Mouse (Mus musculus): ENCODE measurements around the gene Ces3a. TPM values are rescaled to one million over a fixed set of nuclear protein-coding genes. Genes with fewer than 3 reads are reported as not detected.
"Not testable (repeated sequence)": the region's sequence is repeated elsewhere in the genome, so short reads cannot be mapped to it uniquely, and the experiment has no call there.

The Ces3a gene
- polyA plus RNA-seq, 1 experiment from 2014 or later, result not detected

DNA sequence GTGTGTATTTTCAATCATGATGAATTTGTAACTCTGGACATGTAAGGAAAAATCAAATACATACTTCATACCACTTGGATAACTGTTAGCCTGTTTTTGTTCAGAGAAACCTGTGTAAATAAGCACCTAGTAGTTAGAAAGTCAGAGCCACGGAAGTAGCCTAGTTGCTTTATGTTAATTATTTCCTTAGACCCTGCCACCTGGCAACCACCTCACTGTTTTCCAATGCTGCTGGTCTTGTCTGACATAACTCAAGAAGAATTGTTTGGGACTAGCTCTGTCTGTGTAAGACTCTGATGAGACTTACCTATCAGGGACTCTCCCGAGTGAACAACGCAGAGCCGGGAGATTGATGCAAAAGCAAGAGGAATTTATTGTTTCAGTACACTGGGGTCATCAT is 28.2 kb downstream of the Ces3a start:
- Histone ChIP-seq H3K9ac (no peak overlapping the region), H3K9me3 (ENCODE audit: low read depth, low read length) (no peaks in the 10 kb centered on the region), H3K4me1 (ENCODE audit: insufficient read depth) (no peaks in the 10 kb centered on the region), H3K27me3 (ENCODE audit: insufficient read depth, low read length) (no peaks in the 10 kb centered on the region), H3K4me2 (no peak overlapping the region), H3K4me3 (ENCODE audit: low read depth, low read length) (no peak overlapping the region), H3K36me3 (ENCODE audit: insufficient read depth) (no peaks in the 10 kb centered on the region), H3K27ac (ENCODE audit: low read depth) (no peak overlapping the region)
- DNase-seq (no peak), ATAC-seq (ENCODE audit: insufficient read depth) (no peak)
- no peak for TF ChIP-seq CTCF (IDR thresholded peaks at IDR 0.05; ENCODE audit: low read depth)
- WGBS, result 92% methylated on average over 4 of the region's 4 CpGs

DNA sequence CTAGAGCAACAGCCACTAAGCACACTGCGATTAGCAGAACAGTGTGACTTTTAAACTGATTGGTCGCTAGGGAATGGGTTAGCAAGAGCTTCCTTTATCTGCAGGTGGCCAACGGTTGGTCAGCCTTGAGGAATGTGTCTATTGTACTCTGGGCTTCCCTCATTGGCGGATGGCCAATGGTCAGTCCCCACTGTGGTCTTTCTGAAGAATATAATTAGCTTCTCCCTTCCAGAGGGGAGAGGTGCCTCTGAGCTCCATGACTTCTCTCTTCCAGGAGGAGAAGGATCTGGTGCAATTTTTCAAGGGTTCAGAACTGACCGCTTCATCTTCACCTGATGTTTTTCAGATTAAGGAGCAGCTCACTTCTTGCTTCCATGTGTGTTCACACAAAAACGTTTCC is 28.7 kb downstream of the Ces3a start:
- no peak for TF ChIP-seq CTCF (IDR thresholded peaks at IDR 0.05; ENCODE audit: low read depth)
- Histone ChIP-seq H3K27me3 (ENCODE audit: insufficient read depth, low read length) (no peaks in the 10 kb centered on the region), H3K9me3 (ENCODE audit: low read depth, low read length) (no peaks in the 10 kb centered on the region), H3K4me2 (no peak overlapping the region), H3K9ac (no peak overlapping the region), H3K27ac (ENCODE audit: low read depth) (no peak overlapping the region), H3K4me1 (ENCODE audit: insufficient read depth) (no peaks in the 10 kb centered on the region), H3K36me3 (ENCODE audit: insufficient read depth) (no peaks in the 10 kb centered on the region), H3K4me3 (ENCODE audit: low read depth, low read length) (no peak overlapping the region)
- DNase-seq, result peak; percentile 8
- ATAC-seq (ENCODE audit: insufficient read depth), result no peak
- 67% methylated on average over 6 of the region's 6 CpGs for WGBS

DNA sequence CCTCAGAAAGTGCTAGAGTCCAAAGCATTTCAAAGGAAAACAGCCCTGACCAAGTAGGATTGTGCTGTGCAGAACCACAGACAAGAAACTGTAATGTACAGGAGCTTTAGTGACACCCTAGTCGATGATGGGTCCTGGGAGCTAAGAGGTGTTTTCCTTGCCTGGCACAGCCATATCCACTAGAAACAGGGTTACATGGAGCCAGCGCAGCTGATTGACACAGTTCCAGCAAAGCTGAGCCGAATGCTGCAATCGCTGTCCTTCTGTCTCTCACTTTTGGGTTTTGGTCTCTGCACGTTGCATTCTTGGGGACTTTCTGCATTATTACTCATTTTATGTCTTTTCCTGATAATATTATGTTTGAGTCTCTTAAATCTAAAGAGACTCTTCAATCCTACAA is 30.2 kb downstream of the Ces3a start:
- WGBS, result 84% methylated on average over 5 of the region's 5 CpGs
- H3K36me3 ChIP-seq (ENCODE audit: insufficient read depth), result no peaks in the 10 kb centered on the region
- ATAC-seq (ENCODE audit: insufficient read depth) (no peak), DNase-seq (no peak)
- no peaks in the 10 kb centered on the region for H3K4me1 ChIP-seq (ENCODE audit: insufficient read depth)
- H3K4me3 ChIP-seq (ENCODE audit: low read depth, low read length), result no peak overlapping the region
- no peak for TF ChIP-seq CTCF (IDR thresholded peaks at IDR 0.05; ENCODE audit: low read depth)
- H3K4me2 ChIP-seq, result no peak overlapping the region
- no peaks in the 10 kb centered on the region for H3K27me3 ChIP-seq (ENCODE audit: insufficient read depth, low read length)
- H3K9ac ChIP-seq, result no peak overlapping the region
- no peak overlapping the region for H3K27ac ChIP-seq (ENCODE audit: low read depth)
- no peaks in the 10 kb centered on the region for H3K9me3 ChIP-seq (ENCODE audit: low read depth, low read length)

DNA sequence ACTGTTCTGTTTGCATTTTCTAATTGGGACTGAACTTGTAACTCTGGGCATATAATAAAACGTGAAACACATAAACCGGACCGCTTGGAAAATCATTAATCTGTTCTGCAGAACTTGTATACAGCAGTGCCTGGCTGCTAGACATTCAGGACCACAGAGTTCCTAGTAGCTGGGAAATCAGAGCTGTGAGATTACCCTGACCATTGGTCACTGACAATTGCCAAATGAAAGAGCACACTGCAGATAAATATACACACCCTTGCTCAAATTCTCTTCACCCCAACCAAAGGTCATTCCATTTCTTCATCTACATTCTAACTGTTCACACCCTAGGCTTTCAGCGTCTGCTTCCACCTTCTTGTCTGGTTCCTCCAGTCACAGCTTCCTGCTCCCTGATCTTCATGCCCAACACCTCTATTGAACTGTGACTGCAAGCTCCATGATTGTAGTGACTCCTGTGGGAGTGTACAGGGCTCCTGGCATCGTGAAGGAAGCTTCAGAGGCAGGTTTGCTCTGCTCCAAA is 32.5 kb downstream of the Ces3a start:
- no peak overlapping the region for H3K4me3 ChIP-seq (ENCODE audit: low read depth, low read length)
- no peak for ATAC-seq (ENCODE audit: insufficient read depth)
- no peaks in the 10 kb centered on the region for H3K4me1 ChIP-seq (ENCODE audit: insufficient read depth)
- no peaks in the 10 kb centered on the region for H3K27me3 ChIP-seq (ENCODE audit: insufficient read depth, low read length)
- 61% methylated on average over 5 of the region's 5 CpGs for WGBS
- no peak overlapping the region for H3K4me2 ChIP-seq
- DNase-seq, result no peak
- no peak overlapping the region for H3K27ac ChIP-seq (ENCODE audit: low read depth)
- no peaks in the 10 kb centered on the region for H3K9me3 ChIP-seq (ENCODE audit: low read depth, low read length)
- H3K36me3 ChIP-seq (ENCODE audit: insufficient read depth), result no peaks in the 10 kb centered on the region
- no peak for TF ChIP-seq CTCF (IDR thresholded peaks at IDR 0.05; ENCODE audit: low read depth)
- no peak overlapping the region for H3K9ac ChIP-seq

DNA sequence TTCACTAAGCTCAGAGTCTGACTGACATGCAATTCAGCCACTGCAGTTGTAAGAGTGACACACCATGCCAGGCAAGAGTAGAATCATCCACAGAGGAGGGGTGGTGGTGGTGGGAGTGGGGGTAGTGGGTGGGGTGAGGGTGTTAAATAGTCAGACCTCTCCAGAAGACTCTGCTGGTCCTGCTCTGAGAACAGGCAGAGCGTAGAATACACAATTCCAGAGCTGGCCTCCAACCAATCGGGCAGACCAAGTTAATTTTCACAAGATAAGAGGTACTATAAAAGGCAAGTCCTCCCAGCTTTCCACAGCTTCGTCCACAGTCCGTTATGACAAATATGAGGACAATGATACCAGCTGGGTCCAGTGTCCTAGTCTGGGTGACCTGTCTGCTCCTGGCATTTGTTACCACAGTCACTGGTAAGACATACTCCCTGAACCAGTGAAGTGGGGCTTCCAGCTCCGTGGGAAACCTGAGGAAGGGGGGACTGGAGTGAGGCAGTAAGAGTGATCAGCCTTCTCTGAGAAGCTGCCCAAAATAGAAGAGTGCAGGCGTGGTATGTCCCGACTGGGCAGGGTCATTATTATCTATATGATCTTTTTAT is 35.1 kb downstream of the Ces3a start, which contains the start of gene Ces3b:
TSS of gene Ces3b (plus strand) at position 305 of the 602 bp plus-strand sequence.
- no peak within 1 kb of the TSS for H3K9ac ChIP-seq
- H3K4me3 ChIP-seq (ENCODE audit: low read depth, low read length), result no peak within 1 kb of the TSS
- no peak for DNase-seq
- no peaks in the 10 kb centered on the region for H3K27me3 ChIP-seq (ENCODE audit: insufficient read depth, low read length)
- H3K27ac ChIP-seq (ENCODE audit: low read depth), result no peak within 1 kb of the TSS
- no peaks in the 10 kb centered on the region for H3K9me3 ChIP-seq (ENCODE audit: low read depth, low read length)
- TF ChIP-seq CTCF (IDR thresholded peaks at IDR 0.05; ENCODE audit: low read depth), result no peak
- 55% methylated on average over 7 of the region's 7 CpGs for WGBS
- H3K4me2 ChIP-seq, result no peak within 1 kb of the TSS
- no peaks in the 10 kb centered on the region for H3K4me1 ChIP-seq (ENCODE audit: insufficient read depth)
- no peaks in the 10 kb centered on the region for H3K36me3 ChIP-seq (ENCODE audit: insufficient read depth)
- no peak for ATAC-seq (ENCODE audit: insufficient read depth)

DNA sequence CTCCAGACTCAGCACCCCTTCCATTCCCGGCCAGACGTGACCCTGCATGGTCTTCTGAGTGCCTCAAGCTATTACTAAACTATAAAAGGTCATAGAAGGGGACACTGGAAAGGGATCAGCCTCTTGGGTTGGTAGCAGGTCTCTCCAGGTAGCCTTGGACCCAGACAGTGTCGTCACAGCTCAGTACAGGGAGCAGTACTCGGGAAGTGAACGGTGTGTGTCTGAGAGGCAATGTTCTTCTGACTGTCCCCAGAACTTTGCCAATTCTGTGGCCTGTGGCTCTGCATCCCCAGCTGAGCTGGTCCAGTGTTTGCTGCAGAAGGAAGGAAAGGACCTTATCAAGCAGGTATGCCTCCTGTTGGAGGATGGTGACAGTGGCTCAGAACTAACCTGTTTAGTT is 39.8 kb downstream of the Ces3a start:
- not testable (repeated sequence) for ATAC-seq (ENCODE audit: insufficient read depth); H3K4me3 ChIP-seq (ENCODE audit: low read depth, low read length); H3K4me1 ChIP-seq (ENCODE audit: insufficient read depth); H3K9me3 ChIP-seq (ENCODE audit: low read depth, low read length); DNase-seq; H3K27me3 ChIP-seq (ENCODE audit: insufficient read depth, low read length); H3K4me2 ChIP-seq; H3K36me3 ChIP-seq (ENCODE audit: insufficient read depth); H3K27ac ChIP-seq (ENCODE audit: low read depth); H3K9ac ChIP-seq
- 90% methylated on average over 3 of the region's 5 CpGs for WGBS

DNA sequence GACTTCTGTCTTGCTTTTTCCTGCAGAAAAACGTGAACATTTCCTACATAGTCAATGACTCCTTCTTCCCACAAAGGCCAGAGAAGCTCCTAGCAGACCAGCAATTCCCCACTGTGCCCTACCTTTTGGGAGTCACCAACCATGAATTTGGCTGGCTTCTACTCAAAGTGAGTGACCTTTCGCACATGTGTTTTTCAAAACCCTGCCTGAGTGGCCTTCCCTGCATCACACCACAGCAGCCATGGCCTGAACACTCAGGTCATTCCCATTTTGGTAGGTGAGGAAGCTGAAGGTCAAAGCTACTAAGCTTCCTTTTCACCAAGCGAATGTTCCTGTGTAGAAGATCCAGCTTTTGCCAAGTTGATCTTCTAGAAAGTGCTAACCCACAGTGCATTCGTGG is 40.2 kb downstream of the Ces3a start:
- DNase-seq (no peak), ATAC-seq (ENCODE audit: insufficient read depth) (no peak)
- Histone ChIP-seq H3K9ac (no peak overlapping the region), H3K27me3 (ENCODE audit: insufficient read depth, low read length) (no peaks in the 10 kb centered on the region), H3K9me3 (ENCODE audit: low read depth, low read length) (no peaks in the 10 kb centered on the region), H3K36me3 (ENCODE audit: insufficient read depth) (no peaks in the 10 kb centered on the region), H3K4me3 (ENCODE audit: low read depth, low read length) (no peak overlapping the region), H3K4me1 (ENCODE audit: insufficient read depth) (no peaks in the 10 kb centered on the region), H3K27ac (ENCODE audit: low read depth) (no peak overlapping the region), H3K4me2 (no peak overlapping the region)
- 66% methylated on average over 4 of the region's 4 CpGs for WGBS
- no peak for TF ChIP-seq CTCF (IDR thresholded peaks at IDR 0.05; ENCODE audit: low read depth)
